Mouse (Mus musculus) urinary bladder, postnatal 0 days (tissue): ENCODE measurements around the gene Erf. TPM values are rescaled to one million over a fixed set of nuclear protein-coding genes. Genes with fewer than 3 reads are reported as not detected.

ENCODE experiments used
- microRNA-seq: library from miRNA; unstranded; fragments of <30 nt; microRNA quantifications from one replicate; pipeline ENCODE4, GENCODE M21; 2016
- polyA plus RNA-seq: library from polyadenylated mRNA; unstranded; fragments of >200 nt; fragmentation: Nextera tagmentation; extraction: Ambion mirVana; gene quantifications from 2 replicates; pipeline ENCODE4 v1.2.1, GENCODE M21; 2015

Erf gene
- polyA plus RNA-seq: 6.8 and 8.8 TPM in 2 replicates

GRCm38 (mm10) chr7:25250141-25250972, at the start of gene Erf:
TSS of gene Erf (minus strand) at chr7:25250761.

GRCm38 (mm10) chr7:25297454-25298325, 47.1 kb upstream of the Erf start, which contains the start of gene Pafah1b3:
TSS of gene Pafah1b3 (minus strand) at chr7:25297986.

GRCm38 (mm10) chr7:25267301-25267750, 16.8 kb upstream of the Erf start, which contains the start of gene Cic:
TSS of gene Cic (plus strand) at chr7:25267704.

GRCm38 (mm10) chr7:25237249-25238014, 13.1 kb downstream of the Erf start, which contains the start of gene Gsk3a:
TSS of gene Gsk3a (minus strand) at chr7:25237851.

GRCm38 (mm10) chr7:25221102-25221883, 29.3 kb downstream of the Erf start, which contains the start of gene Zfp526:
TSS of gene Zfp526 (plus strand) at chr7:25221425.

GRCm38 (mm10) chr7:25220457-25221101, 30.0 kb downstream of the Erf start, which contains the start of gene Dedd2:
TSS of gene Dedd2 (minus strand) at chr7:25220615.

Small RNAs within 50 kb of the gene (microRNA-seq; reads per million reads assigned to microRNA genes)
- gene Mir7048: not detected

Other genes with a start within 250 kb of the Erf start
- gene Atp1a3, start 244.8 kb downstream of the Erf start, polyA plus RNA-seq: 1.2 and 4.7 TPM in 2 replicates
- gene Grik5, start 178.4 kb downstream of the Erf start, polyA plus RNA-seq: 2.3 and 2.5 TPM in 2 replicates
- 12.6 and 13.3 TPM in 2 replicates for gene Zfp574, start 178.2 kb downstream of the Erf start, polyA plus RNA-seq
- 0.53 and 0.61 TPM in 2 replicates for gene Pou2f2, start 71.0 kb downstream of the Erf start, polyA plus RNA-seq
- gene Dedd2, start 30.1 kb downstream of the Erf start, polyA plus RNA-seq: 4.9 and 6.8 TPM in 2 replicates
- gene Zfp526, start 29.3 kb downstream of the Erf start, polyA plus RNA-seq: 2.0 and 2.2 TPM in 2 replicates
- gene Gsk3a, start 12.9 kb downstream of the Erf start, polyA plus RNA-seq: 5.7 and 6.7 TPM in 2 replicates
- 15.5 and 17.7 TPM in 2 replicates for gene Cic, start 16.9 kb upstream of the Erf start, polyA plus RNA-seq
- 75.9 and 76.1 TPM in 2 replicates for gene Pafah1b3, start 47.2 kb upstream of the Erf start, polyA plus RNA-seq
- gene Prr19, start 50.6 kb upstream of the Erf start, polyA plus RNA-seq: not detected in 2 replicates
- 0.10 TPM in 1 of 2 replicates, not detected in the other for gene Tmem145, start 55.3 kb upstream of the Erf start, polyA plus RNA-seq
- gene Megf8, start 66.4 kb upstream of the Erf start, polyA plus RNA-seq: 5.2 TPM in 2 replicates
- gene Cnfn, start 119.0 kb upstream of the Erf start, polyA plus RNA-seq: 0.60 and 0.94 TPM in 2 replicates
- 4.5 and 5.9 TPM in 2 replicates for gene Lipe, start 147.9 kb upstream of the Erf start, polyA plus RNA-seq
- gene Cxcl17, start 162.1 kb upstream of the Erf start, polyA plus RNA-seq: not detected in 2 replicates
- gene Ceacam1, start 226.8 kb upstream of the Erf start, polyA plus RNA-seq: 2.9 and 7.7 TPM in 2 replicates